19 mouse cellular contexts compared by ENCODE assay signal in the genomic region with DNA sequence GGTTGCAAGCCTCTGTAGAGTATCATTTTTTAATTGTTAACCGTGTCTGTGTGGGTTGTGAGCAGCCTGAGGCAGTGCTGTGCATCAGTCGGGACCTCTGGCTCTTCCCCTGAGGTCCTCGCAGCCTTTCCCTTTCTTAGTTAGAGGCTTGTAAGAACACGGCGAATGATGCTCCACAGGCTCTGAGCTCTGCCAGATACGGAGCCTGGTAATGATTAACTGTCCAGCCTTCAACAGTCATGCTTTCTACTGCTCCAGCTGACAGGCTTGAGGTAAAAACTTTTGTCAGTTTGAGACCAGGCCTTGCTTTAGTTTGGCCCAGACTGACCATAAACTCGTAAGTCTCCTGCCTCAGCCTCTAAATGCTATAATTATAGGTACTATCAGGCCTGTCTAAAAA. TPM values are rescaled to one million over a fixed set of nuclear protein-coding genes. Genes with fewer than 3 reads are reported as not detected.
DNase-seq lines count a peak whose midpoint lies in the region; ATAC-seq and TF ChIP-seq lines count a peak whose summit lies in the region.
"Had no signal": no experiment of that assay in that cellular context is flagged by ENCODE, and none has a peak within 500 bp of the region (broad histone marks: within the 10 kb centered on the region; RNA-seq: fewer than 3 reads in every experiment).

No protein-coding gene starts in this region.

- peaks cover 35% of the 10 kb centered on the region for H3K36me3 ChIP-seq in hindbrain, embryonic 13.5 days
- H3K36me3 ChIP-seq in hindbrain, embryonic 12.5 days: peaks cover 39% of the 10 kb centered on the region
- peaks cover 29% of the 10 kb centered on the region for H3K36me3 ChIP-seq in liver, adult 2 months (ENCODE audit: control insufficient read depth, insufficient read depth, low read length)
- peaks cover 15% of the 10 kb centered on the region for H3K36me3 ChIP-seq in liver, embryonic 11.5 days (ENCODE audit: control insufficient read depth, insufficient read depth, low read length)
- peaks cover 28% of the 10 kb centered on the region for H3K36me3 ChIP-seq in liver, embryonic 16.5 days (ENCODE audit: control insufficient read depth, insufficient read depth)

- ATAC-seq in hindbrain, embryonic 13.5 days (ENCODE audit: low FRiP score): no peak
- ATAC-seq in hindbrain, embryonic 12.5 days (ENCODE audit: low FRiP score): no peak
- no peak for ATAC-seq in liver, embryonic 11.5 days (replicated peaks; ENCODE audit: low FRiP score)
- ATAC-seq in liver, embryonic 16.5 days (ENCODE audit: low read depth): no peak
- ATAC-seq: hindbrain, embryonic 16.5 days had no signal

- no peak for TF ChIP-seq CTCF in liver, adult 2 months (IDR thresholded peaks at IDR 0.05; ENCODE audit: low read depth, low read length)

- DNase-seq in liver, adult 2 months (ENCODE audit: extremely low read depth, low read depth, low spot score): peak; percentile 91
- no peak for DNase-seq in liver, embryonic 11.5 days (ENCODE audit: low spot score)
- DNase-seq in kidney, postnatal 14 days: peak; percentile 70
- no peak for DNase-seq in cerebellum, postnatal 25 days
- DNase-seq in thymus, postnatal 14 days: no peak
- DNase-seq: adrenal gland, postnatal 25 days; cerebellum, adult 9-10 months; gastrocnemius, postnatal 25 days; left cerebral cortex, postnatal 4 days; lung, embryonic 14.5 days; retina, postnatal 1 day had no signal

- 57% methylated on average over 7 of the region's 7 CpGs for WGBS in hindbrain, embryonic 13.5 days
- WGBS in hindbrain, embryonic 12.5 days: 69% methylated on average over 7 of the region's 7 CpGs
- WGBS in liver, adult 2 months: 24% methylated on average over 7 of the region's 7 CpGs
- WGBS in liver, embryonic 11.5 days: 72% methylated on average over 7 of the region's 7 CpGs
- 69% methylated on average over 7 of the region's 7 CpGs for WGBS in liver, embryonic 16.5 days (ENCODE audit: insufficient replicate concordance)

- no peak for TF ChIP-seq POLR2A in liver, adult 2 months (IDR thresholded peaks at IDR 0.05; ENCODE audit: extremely low read depth, insufficient read depth, low read length)

- H3K27me3 ChIP-seq in hindbrain, embryonic 13.5 days: no peaks in the 10 kb centered on the region
- no peaks in the 10 kb centered on the region for H3K27me3 ChIP-seq in hindbrain, embryonic 12.5 days
- no peaks in the 10 kb centered on the region for H3K27me3 ChIP-seq in liver, adult 2 months (ENCODE audit: control insufficient read depth, insufficient read depth, low read length)
- H3K27me3 ChIP-seq in liver, embryonic 11.5 days (replicated peaks; ENCODE audit: control insufficient read depth, insufficient read depth, low read length): no peaks in the 10 kb centered on the region
- no peaks in the 10 kb centered on the region for H3K27me3 ChIP-seq in liver, embryonic 16.5 days (ENCODE audit: control insufficient read depth, insufficient read depth, low read depth, low read length)
- H3K27me3 ChIP-seq: embryonic facial prominence, embryonic 15.5 days; forebrain, embryonic 12.5 days had no signal

- H3K79me2 ChIP-seq in liver, adult 2 months (ENCODE audit: control insufficient read depth, insufficient read depth, low read length): peaks cover 25% of the 10 kb centered on the region; the same call in 1 of the 2 replicates

- no peak overlapping the region for H3K27ac ChIP-seq in hindbrain, embryonic 13.5 days
- H3K27ac ChIP-seq in hindbrain, embryonic 12.5 days: no peak overlapping the region
- H3K27ac ChIP-seq in liver, adult 2 months (replicated peaks; ENCODE audit: insufficient read depth, low read depth, low read length): no peak overlapping the region
- no peak overlapping the region for H3K27ac ChIP-seq in liver, embryonic 11.5 days (ENCODE audit: low read depth, low read length)
- peak overlapping the region; percentile 71 for H3K27ac ChIP-seq in liver, embryonic 16.5 days (ENCODE audit: low read length)
- H3K27ac ChIP-seq: embryonic facial prominence, embryonic 15.5 days; forebrain, embryonic 12.5 days; midbrain, embryonic 10.5 days had no signal

- H3K9ac ChIP-seq in hindbrain, embryonic 13.5 days: peak overlapping the region; percentile 19; the same call in 1 of the 2 replicates
- no peak overlapping the region; the same call in 1 of the 2 replicates for H3K9ac ChIP-seq in hindbrain, embryonic 12.5 days
- H3K9ac ChIP-seq in liver, adult 2 months (ENCODE audit: low read depth, low read length): no peak overlapping the region
- no peak overlapping the region; the same call in 1 of the 2 replicates for H3K9ac ChIP-seq in liver, embryonic 11.5 days (ENCODE audit: low read depth, low read length)
- H3K9ac ChIP-seq in liver, embryonic 16.5 days (ENCODE audit: low read depth, low read length): 0 out of 2 replicates have a peak overlapping the region, but pooled peaks have one; percentile 27
- H3K9ac ChIP-seq: embryonic facial prominence, embryonic 15.5 days; forebrain, embryonic 12.5 days; lung, embryonic 14.5 days had no signal

- peaks cover 41% of the 10 kb centered on the region for H3K4me1 ChIP-seq in hindbrain, embryonic 13.5 days (replicated peaks)
- H3K4me1 ChIP-seq in hindbrain, embryonic 12.5 days: peaks cover 25% of the 10 kb centered on the region
- H3K4me1 ChIP-seq in liver, adult 2 months (ENCODE audit: control insufficient read depth, insufficient read depth, low read length): peaks cover 20% of the 10 kb centered on the region
- peaks cover 34% of the 10 kb centered on the region for H3K4me1 ChIP-seq in liver, embryonic 11.5 days (replicated peaks; ENCODE audit: control insufficient read depth, insufficient read depth, low read length)
- H3K4me1 ChIP-seq in liver, embryonic 16.5 days (ENCODE audit: control insufficient read depth, low read depth, low read length): peaks cover 58% of the 10 kb centered on the region

- H3K9me3 ChIP-seq in hindbrain, embryonic 13.5 days: no peaks in the 10 kb centered on the region
- H3K9me3 ChIP-seq in hindbrain, embryonic 12.5 days (replicated peaks): no peaks in the 10 kb centered on the region
- no peaks in the 10 kb centered on the region for H3K9me3 ChIP-seq in liver, embryonic 11.5 days (ENCODE audit: control insufficient read depth, low read length)
- H3K9me3 ChIP-seq in liver, embryonic 16.5 days (replicated peaks; ENCODE audit: control insufficient read depth, low read length): no peaks in the 10 kb centered on the region
- H3K9me3 ChIP-seq: embryonic facial prominence, embryonic 15.5 days; forebrain, embryonic 12.5 days; midbrain, embryonic 10.5 days had no signal

- H3K4me2 ChIP-seq in hindbrain, embryonic 13.5 days: no peak overlapping the region
- H3K4me2 ChIP-seq in hindbrain, embryonic 12.5 days (replicated peaks): no peak overlapping the region
- H3K4me2 ChIP-seq in liver, embryonic 11.5 days: no peak overlapping the region
- H3K4me2 ChIP-seq in liver, embryonic 16.5 days (ENCODE audit: low read depth, low read length): peak overlapping the region; percentile 44
- H3K4me2 ChIP-seq: embryonic facial prominence, embryonic 15.5 days; forebrain, embryonic 12.5 days; heart, embryonic 11.5 days; lung, embryonic 14.5 days had no signal

- H3K4me3 ChIP-seq in hindbrain, embryonic 13.5 days: no peak overlapping the region
- no peak overlapping the region for H3K4me3 ChIP-seq in hindbrain, embryonic 12.5 days
- H3K4me3 ChIP-seq in liver, adult 2 months (ENCODE audit: insufficient read depth, low read depth, low read length): no peak overlapping the region
- H3K4me3 ChIP-seq in liver, embryonic 11.5 days (ENCODE audit: low read depth, low read length): no peak overlapping the region
- peak overlapping the region; percentile 15 for H3K4me3 ChIP-seq in liver, embryonic 16.5 days (ENCODE audit: low read depth, low read length)
- H3K4me3 ChIP-seq: embryonic facial prominence, embryonic 15.5 days; forebrain, embryonic 12.5 days; midbrain, embryonic 10.5 days had no signal

RNA-seq across cellular contexts. Expression of a gene that starts 3.3 kb away (rescaled TPM):
- polyA plus RNA-seq in hindbrain, embryonic 13.5 days (2015; fragmentation: Nextera tagmentation; extraction: Ambion mirVana): 71.2 and 74.8 TPM in 2 replicates
- 78.7 and 82.7 TPM in 2 replicates for polyA plus RNA-seq in hindbrain, embryonic 12.5 days (2016; fragmentation: Nextera tagmentation; extraction: Ambion mirVana)
- 47.5 and 70.3 TPM in 2 replicates for total RNA-seq in liver, adult 2 months (2014; rRNA removed)
- 52.9 and 56.4 TPM in 2 replicates for polyA plus RNA-seq in liver, adult 2 months (2012; rRNA removed)
- polyA plus RNA-seq in liver, embryonic 11.5 days (2014; fragmentation: Nextera tagmentation; extraction: Ambion mirVana): 81.6 and 83.1 TPM in 2 replicates
- polyA plus RNA-seq in liver, embryonic 16.5 days (2015; fragmentation: Nextera tagmentation; extraction: Ambion mirVana): 76.1 and 79.3 TPM in 2 replicates

Comparison
In these comparisons a context has a peak if more than half of its experiments do, and no peak if none do; other contexts are left out.
1. H3K9ac ChIP-seq: peak in hindbrain, embryonic 13.5 days (single experiment) and liver, embryonic 16.5 days (single experiment); none in hindbrain, embryonic 12.5 days (single experiment), liver, adult 2 months (single experiment) and liver, embryonic 11.5 days (single experiment).
2. DNase-seq: peak in liver, adult 2 months (single experiment) and kidney, postnatal 14 days (single experiment); none in liver, embryonic 11.5 days (single experiment), cerebellum, postnatal 25 days (0 of 2) and thymus, postnatal 14 days (single experiment).